Mouse (Mus musculus) small intestine, adult 2 months (tissue): ENCODE measurements around the gene Syvn1.

Experiments
- CTCF ChIP-seq: fragments of 200-500 bp; IDR thresholded peaks from 2 replicates; pipeline ENCODE4 v1.5.1; 2012; ENCODE audit warnings: low read depth, mild to moderate bottlenecking, control low read depth, inconsistent platforms, low read length, moderate library complexity, mixed read lengths; ENCODE audit not compliant: insufficient replicate concordance, insufficient read length; ENCODE audit errors: extremely low read depth
- POLR2A ChIP-seq: fragments of 200-500 bp; IDR thresholded peaks from 2 replicates; pipeline ENCODE4 v1.6.1; 2012; ENCODE audit warnings: low read depth, mild to moderate bottlenecking, control low read depth, inconsistent platforms, low read length, moderate library complexity

GRCm38 (mm10) chr19:6046294-6047153, at the start of gene Syvn1:
- TF ChIP-seq POLR2A (peak; percentile 59; the same call in 1 of the 2 replicates), CTCF (no peak)
